Mouse (Mus musculus) intestine, embryonic 16.5 days (tissue): ENCODE results near the gene Zfp459. TPM values are rescaled to one million over a fixed set of nuclear protein-coding genes. Genes with fewer than 3 reads are reported as not detected.
A peak's percentile ranks its signal among the peaks of the same experiment; 100 is the strongest.
"Not testable (repeated sequence)": the region's sequence is repeated elsewhere in the genome, so short reads cannot be mapped to it uniquely, and the experiment has no call there.

Experiments used
- ATAC-seq: fragments of 200-750 bp; cut with Nextera tagmentation; 2 replicates; pipeline ENCODE4 v1.8.0; 2017; ENCODE audit warnings: moderate TSS enrichment, moderate library complexity
- H3K27ac ChIP-seq: fragments of 300-500 bp; sonication (generic); 2 replicates; pipeline ENCODE4 v1.5.1; 2014; ENCODE audit warnings: mild to moderate bottlenecking, low read length
- H3K27me3 ChIP-seq: fragments of 300-500 bp; sonication (generic); replicated peaks from 2 replicates; pipeline ENCODE4 v1.6.1; 2014; ENCODE audit warnings: low read length, control low read depth, mixed read lengths; ENCODE audit not compliant: control insufficient read depth, insufficient read depth
- H3K36me3 ChIP-seq: fragments of 300-500 bp; sonication (generic); 2 replicates; pipeline ENCODE4 v1.6.1; 2014; ENCODE audit warnings: low read length, control low read depth; ENCODE audit not compliant: control insufficient read depth, insufficient read depth
- H3K4me1 ChIP-seq: fragments of 300-500 bp; sonication (generic); 2 replicates; pipeline ENCODE4 v1.6.1; 2014; ENCODE audit warnings: low read length, control low read depth, mixed read lengths; ENCODE audit not compliant: control insufficient read depth, insufficient read depth
- H3K4me2 ChIP-seq: fragments of 300-500 bp; sonication (generic); 2 replicates; pipeline ENCODE4 v1.6.1; 2014; ENCODE audit warnings: low read depth, low read length, control low read depth
- H3K4me3 ChIP-seq: fragments of 300-500 bp; sonication (generic); 2 replicates; pipeline ENCODE4 v1.5.1; 2014; ENCODE audit warnings: mild to moderate bottlenecking, low read length
- H3K9ac ChIP-seq: fragments of 300-500 bp; sonication (generic); 2 replicates; pipeline ENCODE4 v1.6.1; 2014; ENCODE audit warnings: low read depth, low read length
- H3K9me3 ChIP-seq: fragments of 300-500 bp; sonication (generic); 2 replicates; pipeline ENCODE4 v1.6.1; 2016; ENCODE audit warnings: low read length, control low read depth; ENCODE audit not compliant: control insufficient read depth
- WGBS: fragments of 180-500 bp; shearing (Covaris S2); extraction: QIAGEN DNeasy Blood & Tissue Kit; methylation state at CpG from one replicate; pipeline ENCODE4 v1.1.7; 2014; 5-methylcytosine and 5-hydroxymethylcytosine counted together
- polyA plus RNA-seq: library from polyadenylated mRNA; unstranded; fragments of >200 nt; fragmentation: Nextera tagmentation; extraction: Ambion mirVana; gene quantifications from 2 replicates; pipeline ENCODE4 v1.2.1, GENCODE M21; 2015

Zfp459 gene
- 1.7 and 2.3 TPM in 2 replicates for polyA plus RNA-seq

- Histone ChIP-seq H3K4me2 (peak within 1 kb of the TSS; percentile 79), H3K4me3 (peak within 1 kb of the TSS; percentile 64), H3K9me3 (no peaks in the 10 kb centered on the region), H3K9ac (peak within 1 kb of the TSS; percentile 60), H3K27ac (no peak within 1 kb of the TSS), H3K27me3 (no peaks in the 10 kb centered on the region), H3K4me1 (no peaks in the 10 kb centered on the region), H3K36me3 (no peaks in the 10 kb centered on the region)
- 2% methylated on average over 22 of the region's 22 CpGs for WGBS
- peak; percentile 95 for ATAC-seq
Measured at GRCm38 (mm10) chr13:67421207-67421857, at the start of gene Zfp459. Gene Zfp459 (minus strand): TSS chr13:67421418.

GRCm38 (mm10) chr13:67469274-67469673 is 48.1 kb upstream of the Zfp459 start:
- Histone ChIP-seq H3K36me3 (no peaks in the 10 kb centered on the region), H3K4me1 (no peaks in the 10 kb centered on the region), H3K4me3 (no peak overlapping the region), H3K27ac (no peak overlapping the region), H3K9me3 (no peaks in the 10 kb centered on the region), H3K27me3 (no peaks in the 10 kb centered on the region), H3K4me2 (no peak overlapping the region), H3K9ac (no peak overlapping the region)
- 93% methylated on average over 3 of the region's 3 CpGs for WGBS
- ATAC-seq: no peak

- H3K9ac ChIP-seq, H3K9me3 ChIP-seq, H3K4me2 ChIP-seq, H3K4me3 ChIP-seq, H3K4me1 ChIP-seq, H3K36me3 ChIP-seq, H3K27ac ChIP-seq, H3K27me3 ChIP-seq, ATAC-seq: not testable (repeated sequence)
- 87% methylated on average over 2 of the region's 5 CpGs for WGBS
Measured at GRCm38 (mm10) chr13:67463506-67464185, 42.4 kb upstream of the Zfp459 start.

GRCm38 (mm10) chr13:67452021-67452309 is 30.7 kb upstream of the Zfp459 start:
- no peaks in the 10 kb centered on the region for H3K36me3 ChIP-seq
- peak; percentile 75 for ATAC-seq
- H3K4me2 ChIP-seq: peak overlapping the region; percentile 52
- no peaks in the 10 kb centered on the region for H3K27me3 ChIP-seq
- H3K4me3 ChIP-seq: peak overlapping the region; percentile 66
- peaks cover 3% of the 10 kb centered on the region; the same call in 1 of the 2 replicates for H3K4me1 ChIP-seq
- no peaks in the 10 kb centered on the region for H3K9me3 ChIP-seq
- peak overlapping the region; percentile 71 for H3K9ac ChIP-seq
- 4% methylated on average over 3 of the region's 3 CpGs for WGBS
- peak overlapping the region; percentile 47 for H3K27ac ChIP-seq

GRCm38 (mm10) chr13:67451172-67452020 is 30.2 kb upstream of the Zfp459 start, which contains the start of gene Zfp874a:
Gene Zfp874a (minus strand): TSS chr13:67451624.
- H3K36me3 ChIP-seq: no peaks in the 10 kb centered on the region
- H3K27ac ChIP-seq: peak within 1 kb of the TSS; percentile 48
- ATAC-seq: peak; percentile 98
- H3K9ac ChIP-seq: peak within 1 kb of the TSS; percentile 71
- H3K4me1 ChIP-seq: peaks cover 3% of the 10 kb centered on the region; the same call in 1 of the 2 replicates
- H3K4me3 ChIP-seq: peak within 1 kb of the TSS; percentile 66
- WGBS: under 1% methylated on average over 20 of the region's 20 CpGs
- peak within 1 kb of the TSS; percentile 52 for H3K4me2 ChIP-seq
- H3K9me3 ChIP-seq: no peaks in the 10 kb centered on the region
- no peaks in the 10 kb centered on the region for H3K27me3 ChIP-seq

GRCm38 (mm10) chr13:67437095-67437494 is 15.9 kb upstream of the Zfp459 start:
- H3K36me3 ChIP-seq, H3K27me3 ChIP-seq, H3K4me2 ChIP-seq, ATAC-seq, H3K9ac ChIP-seq, H3K27ac ChIP-seq, H3K4me3 ChIP-seq, H3K9me3 ChIP-seq, H3K4me1 ChIP-seq: not testable (repeated sequence)
- no CpG with 5 or more reads among the region's 3 CpGs for WGBS

GRCm38 (mm10) chr13:67428116-67428515 is 6.9 kb upstream of the Zfp459 start:
- WGBS: 69% methylated on average over 3 of the region's 3 CpGs
- ATAC-seq: no peak
- Histone ChIP-seq H3K27me3 (no peaks in the 10 kb centered on the region), H3K4me3 (no peak overlapping the region), H3K27ac (no peak overlapping the region), H3K4me1 (no peaks in the 10 kb centered on the region), H3K9me3 (no peaks in the 10 kb centered on the region), H3K36me3 (no peaks in the 10 kb centered on the region), H3K4me2 (no peak overlapping the region), H3K9ac (no peak overlapping the region)

GRCm38 (mm10) chr13:67425699-67426098 is 4.5 kb upstream of the Zfp459 start:
- not testable (repeated sequence) for H3K4me1 ChIP-seq, H3K27me3 ChIP-seq, H3K27ac ChIP-seq, H3K4me3 ChIP-seq, H3K4me2 ChIP-seq, H3K9me3 ChIP-seq, H3K36me3 ChIP-seq, ATAC-seq, H3K9ac ChIP-seq

- 83% methylated on average over 2 of the region's 2 CpGs for WGBS
- H3K9ac ChIP-seq, H3K9me3 ChIP-seq, H3K36me3 ChIP-seq, H3K4me2 ChIP-seq, H3K4me3 ChIP-seq, H3K4me1 ChIP-seq, H3K27me3 ChIP-seq, H3K27ac ChIP-seq, ATAC-seq: not testable (repeated sequence)
Measured at GRCm38 (mm10) chr13:67422532-67422931, 1.3 kb upstream of the Zfp459 start.
